Mouse (Mus musculus) embryonic facial prominence, embryonic 13.5 days (tissue): ENCODE data around the gene Fam168a. TPM values are rescaled to one million over a fixed set of nuclear protein-coding genes. Genes with fewer than 3 reads are reported as not detected.

ENCODE experiments used
- ATAC-seq: fragments of 200-750 bp; cut with Nextera tagmentation; 2 replicates; pipeline ENCODE4 v1.8.0; 2017; ENCODE audit warnings: low read depth; ENCODE audit not compliant: insufficient number of reproducible peaks, insufficient read depth, low FRiP score, low TSS enrichment
- H3K27ac ChIP-seq: fragments of 300-500 bp; sonication (generic); 2 replicates; pipeline ENCODE4 v1.5.1; 2015; ENCODE audit warnings: moderate library complexity, mild to moderate bottlenecking, inconsistent platforms
- H3K27me3 ChIP-seq: fragments of 300-500 bp; sonication (generic); 2 replicates; pipeline ENCODE4 v1.6.1; 2015; ENCODE audit warnings: mild to moderate bottlenecking, inconsistent platforms
- H3K36me3 ChIP-seq: fragments of 300-500 bp; sonication (generic); 2 replicates; pipeline ENCODE4 v1.6.1; 2015; ENCODE audit warnings: mild to moderate bottlenecking, inconsistent platforms
- H3K4me1 ChIP-seq: fragments of 300-500 bp; sonication (generic); 2 replicates; pipeline ENCODE4 v1.6.1; 2015; ENCODE audit warnings: inconsistent platforms
- H3K4me2 ChIP-seq: fragments of 300-500 bp; sonication (generic); 2 replicates; pipeline ENCODE4 v1.6.1; 2015; ENCODE audit warnings: moderate library complexity, mild to moderate bottlenecking, inconsistent platforms
- H3K4me3 ChIP-seq: fragments of 300-500 bp; sonication (generic); 2 replicates; pipeline ENCODE4 v1.5.1; 2015; ENCODE audit warnings: mild to moderate bottlenecking, inconsistent platforms
- H3K9ac ChIP-seq: fragments of 300-500 bp; sonication (generic); 2 replicates; pipeline ENCODE4 v1.6.1; 2015; ENCODE audit warnings: mild to moderate bottlenecking, inconsistent platforms
- H3K9me3 ChIP-seq: fragments of 300-500 bp; sonication (generic); 2 replicates; pipeline ENCODE4 v1.6.1; 2016; ENCODE audit warnings: inconsistent platforms
- WGBS: fragments of 180-500 bp; shearing (Covaris S2); methylation state at CpG from one replicate; pipeline ENCODE4 v1.1.7; 2015; ENCODE audit warnings: mixed read lengths; 5-methylcytosine and 5-hydroxymethylcytosine counted together
- polyA plus RNA-seq: library from polyadenylated mRNA; unstranded; fragments of >200 nt; fragmentation: Nextera tagmentation; extraction: Ambion mirVana; gene quantifications from 2 replicates; pipeline ENCODE4 v1.2.1, GENCODE M21; 2015

Gene Fam168a
- polyA plus RNA-seq, 1 experiment from 2014 or later, result 60.9 TPM

DNA sequence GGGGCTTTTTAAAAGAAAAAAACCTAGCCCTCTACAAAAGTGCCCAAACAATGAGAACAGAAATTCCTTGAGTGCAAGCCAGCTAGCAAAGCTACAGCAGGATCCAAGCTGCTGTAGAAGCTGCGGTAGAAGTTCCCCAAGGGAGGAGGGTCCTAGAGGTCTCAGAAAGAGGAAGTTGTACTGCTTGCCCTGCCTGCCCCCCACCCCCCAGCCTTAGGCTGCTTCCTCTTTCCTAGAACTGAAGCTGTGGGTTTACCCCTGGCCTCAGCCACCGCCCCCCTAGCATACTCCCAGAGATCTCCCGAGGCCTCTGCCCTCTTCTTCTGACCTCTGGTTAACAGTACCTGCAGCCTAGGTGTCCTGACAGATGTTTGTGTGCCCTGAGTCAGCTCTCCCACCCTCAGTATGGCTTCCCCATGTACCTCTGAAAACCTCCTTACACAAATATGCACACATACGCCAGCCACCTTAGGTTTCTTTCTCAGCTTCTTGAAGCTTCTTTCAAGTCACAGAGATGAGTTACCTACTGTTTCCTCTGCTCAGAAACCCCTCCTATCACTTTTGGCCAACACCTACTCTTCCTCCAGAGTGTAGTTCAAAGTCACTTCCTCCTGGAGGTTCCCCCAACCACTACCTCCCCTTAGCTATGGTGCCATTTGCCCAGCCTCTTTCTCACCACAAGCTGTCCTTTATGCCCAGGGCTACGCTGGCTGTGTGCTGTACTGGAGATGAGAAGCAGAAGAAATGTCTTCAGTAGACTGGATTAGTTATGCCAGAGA lies 149.5 kb downstream of the Fam168a start:
- WGBS, result 52% methylated on average over 5 of the region's 5 CpGs
- no peak overlapping the region for H3K9ac ChIP-seq
- no peak overlapping the region for H3K4me2 ChIP-seq
- no peaks in the 10 kb centered on the region for H3K36me3 ChIP-seq
- H3K4me3 ChIP-seq, result no peak overlapping the region
- H3K27me3 ChIP-seq, result no peaks in the 10 kb centered on the region
- no peak overlapping the region for H3K27ac ChIP-seq
- H3K4me1 ChIP-seq, result peaks cover 78% of the 10 kb centered on the region
- no peak for ATAC-seq
- no peaks in the 10 kb centered on the region for H3K9me3 ChIP-seq

GRCm38 (mm10) chr7:100860450-100860849 lies 154.0 kb downstream of the Fam168a start:
- no peak overlapping the region for H3K4me3 ChIP-seq
- ATAC-seq, result no peak
- peaks cover 48% of the 10 kb centered on the region for H3K4me1 ChIP-seq
- H3K36me3 ChIP-seq, result no peaks in the 10 kb centered on the region
- no peaks in the 10 kb centered on the region for H3K27me3 ChIP-seq
- H3K9me3 ChIP-seq, result no peaks in the 10 kb centered on the region
- 78% methylated on average over 3 of the region's 3 CpGs for WGBS
- H3K9ac ChIP-seq, result no peak overlapping the region
- no peak overlapping the region for H3K27ac ChIP-seq
- H3K4me2 ChIP-seq, result no peak overlapping the region

- H3K9me3 ChIP-seq, result no peaks in the 10 kb centered on the region
- H3K4me1 ChIP-seq, result peaks cover 40% of the 10 kb centered on the region
- no peak overlapping the region for H3K4me2 ChIP-seq
- no peaks in the 10 kb centered on the region for H3K27me3 ChIP-seq
- no peak for ATAC-seq
- H3K36me3 ChIP-seq, result no peaks in the 10 kb centered on the region
- H3K27ac ChIP-seq, result no peak overlapping the region
- no peak overlapping the region for H3K9ac ChIP-seq
- 97% methylated on average over 5 of the region's 5 CpGs for WGBS
- H3K4me3 ChIP-seq, result no peak overlapping the region
Observed at GRCm38 (mm10) chr7:100861209-100861608, 154.8 kb downstream of the Fam168a start.

- Histone ChIP-seq H3K27ac (peak overlapping the region; percentile 75; the same call in 1 of the 2 replicates), H3K4me1 (peaks cover 31% of the 10 kb centered on the region), H3K4me3 (peak overlapping the region; percentile 71), H3K36me3 (no peaks in the 10 kb centered on the region), H3K9me3 (no peaks in the 10 kb centered on the region), H3K4me2 (peak overlapping the region; percentile 96), H3K27me3 (no peaks in the 10 kb centered on the region), H3K9ac (peak overlapping the region; percentile 83)
- ATAC-seq, result no peak
- 5% methylated on average over 4 of the region's 4 CpGs for WGBS
Observed at GRCm38 (mm10) chr7:100862353-100862752, 155.9 kb downstream of the Fam168a start.

DNA sequence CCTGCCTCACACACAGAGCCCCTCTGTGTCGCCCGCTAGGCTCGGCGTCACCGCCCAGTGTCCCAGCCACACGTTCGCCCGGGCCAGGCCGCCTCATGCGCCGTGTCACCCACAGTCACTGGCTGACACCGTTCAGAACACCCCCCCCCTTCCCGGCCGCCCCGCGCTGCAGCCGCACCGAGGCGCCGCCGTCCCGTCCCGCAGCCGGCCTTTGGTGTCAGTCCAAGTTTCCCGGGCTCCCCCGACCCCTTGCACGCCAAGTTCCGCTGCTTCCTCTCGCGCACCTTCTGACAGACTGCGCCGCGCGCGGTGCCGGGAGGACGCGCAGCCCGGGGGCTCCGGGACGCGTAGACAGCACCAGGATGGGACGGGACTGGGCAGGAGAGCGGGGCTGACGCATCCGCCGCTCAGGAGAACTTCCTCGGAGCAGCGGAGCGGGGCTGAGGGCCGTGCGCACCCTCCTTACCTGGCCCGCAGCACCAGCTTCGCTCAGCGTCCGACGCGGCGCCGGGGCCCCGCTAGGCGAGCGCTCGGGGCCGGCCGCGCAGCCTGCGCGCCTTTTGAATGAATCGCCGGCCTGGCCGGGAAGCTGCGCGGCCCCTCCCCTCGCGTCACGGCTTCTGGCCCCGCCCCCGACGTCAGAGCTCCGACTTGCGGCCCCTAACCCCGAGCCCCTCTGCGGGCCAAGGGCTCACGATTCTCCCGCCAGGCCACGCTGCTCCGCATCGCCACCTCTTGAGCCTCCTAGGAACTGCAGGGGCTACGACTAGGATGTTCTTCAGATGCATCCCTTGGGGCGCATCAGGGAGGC lies 156.6 kb downstream of the Fam168a start, which contains the start of gene Relt:
Gene Relt, minus strand, starts transcription at position 619 of the 811 bp plus-strand sequence.
- peak within 1 kb of the TSS; percentile 71 for H3K4me3 ChIP-seq
- under 1% methylated on average over 88 of the region's 91 CpGs for WGBS
- H3K4me2 ChIP-seq, result peak within 1 kb of the TSS; percentile 96
- no peaks in the 10 kb centered on the region for H3K27me3 ChIP-seq
- H3K27ac ChIP-seq, result peak within 1 kb of the TSS; percentile 75
- no peaks in the 10 kb centered on the region for H3K9me3 ChIP-seq
- H3K36me3 ChIP-seq, result no peaks in the 10 kb centered on the region
- peak within 1 kb of the TSS; percentile 83 for H3K9ac ChIP-seq
- peaks cover 24% of the 10 kb centered on the region for H3K4me1 ChIP-seq
- ATAC-seq, result peak; percentile 82

GRCm38 (mm10) chr7:100866675-100867074 lies 160.2 kb downstream of the Fam168a start:
- WGBS, result 11% methylated on average over 3 of the region's 3 CpGs
- ATAC-seq, result no peak
- Histone ChIP-seq H3K9ac (no peak overlapping the region), H3K36me3 (peaks cover 12% of the 10 kb centered on the region), H3K4me3 (no peak overlapping the region), H3K4me2 (no peak overlapping the region), H3K9me3 (no peaks in the 10 kb centered on the region), H3K4me1 (peaks cover 7% of the 10 kb centered on the region), H3K27ac (no peak overlapping the region), H3K27me3 (no peaks in the 10 kb centered on the region)

GRCm38 (mm10) chr7:100867561-100867960 lies 161.1 kb downstream of the Fam168a start:
- no peak overlapping the region for H3K4me2 ChIP-seq

DNA sequence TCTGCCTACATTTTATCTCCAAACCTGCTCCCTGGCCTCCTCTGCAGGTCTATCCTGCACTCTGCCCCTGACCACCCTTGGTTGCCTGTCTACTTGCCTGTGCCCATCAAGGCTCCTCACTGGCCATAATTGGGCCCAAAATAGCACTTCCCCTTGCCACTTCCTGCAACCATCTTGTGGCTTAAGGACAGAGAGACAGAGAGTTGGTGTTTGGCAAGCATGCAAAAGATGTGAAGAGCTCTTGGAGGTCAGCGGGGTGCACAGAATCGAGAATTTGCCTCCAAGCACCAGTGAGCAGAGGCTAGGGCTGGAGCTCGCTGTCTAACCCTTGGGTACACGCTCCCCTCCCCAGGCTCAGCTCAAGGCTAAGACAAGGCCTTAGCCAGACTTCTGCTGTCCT lies 162.1 kb downstream of the Fam168a start:
- Histone ChIP-seq H3K27me3 (no peaks in the 10 kb centered on the region), H3K4me3 (no peak overlapping the region), H3K4me2 (no peak overlapping the region), H3K4me1 (no peaks in the 10 kb centered on the region), H3K9ac (no peak overlapping the region), H3K27ac (peak overlapping the region; percentile 22; the same call in 1 of the 2 replicates), H3K9me3 (no peaks in the 10 kb centered on the region), H3K36me3 (peaks cover 30% of the 10 kb centered on the region)
- ATAC-seq, result no peak
- WGBS, result 49% methylated on average over 4 of the region's 4 CpGs

More at GRCm38 (mm10) chr7:100867561-100867960, 161.1 kb downstream of the Fam168a start:
- Histone ChIP-seq H3K27ac (no peak overlapping the region), H3K9ac (no peak overlapping the region), H3K4me3 (no peak overlapping the region), H3K27me3 (no peaks in the 10 kb centered on the region), H3K4me1 (no peaks in the 10 kb centered on the region), H3K36me3 (peaks cover 21% of the 10 kb centered on the region), H3K9me3 (no peaks in the 10 kb centered on the region)
- ATAC-seq, result no peak
- 46% methylated on average over 2 of the region's 2 CpGs for WGBS

- 84% methylated on average over 8 of the region's 8 CpGs for WGBS
- H3K27ac ChIP-seq, result no peak overlapping the region
- no peaks in the 10 kb centered on the region for H3K9me3 ChIP-seq
- H3K27me3 ChIP-seq, result no peaks in the 10 kb centered on the region
- H3K36me3 ChIP-seq, result peaks cover 44% of the 10 kb centered on the region
- H3K4me1 ChIP-seq, result no peaks in the 10 kb centered on the region
- H3K4me2 ChIP-seq, result no peak overlapping the region
- no peak overlapping the region for H3K4me3 ChIP-seq
- no peak; the same call in 1 of the 2 replicates for ATAC-seq
- no peak overlapping the region for H3K9ac ChIP-seq
Observed at GRCm38 (mm10) chr7:100869877-100870629, 163.6 kb downstream of the Fam168a start.

DNA sequence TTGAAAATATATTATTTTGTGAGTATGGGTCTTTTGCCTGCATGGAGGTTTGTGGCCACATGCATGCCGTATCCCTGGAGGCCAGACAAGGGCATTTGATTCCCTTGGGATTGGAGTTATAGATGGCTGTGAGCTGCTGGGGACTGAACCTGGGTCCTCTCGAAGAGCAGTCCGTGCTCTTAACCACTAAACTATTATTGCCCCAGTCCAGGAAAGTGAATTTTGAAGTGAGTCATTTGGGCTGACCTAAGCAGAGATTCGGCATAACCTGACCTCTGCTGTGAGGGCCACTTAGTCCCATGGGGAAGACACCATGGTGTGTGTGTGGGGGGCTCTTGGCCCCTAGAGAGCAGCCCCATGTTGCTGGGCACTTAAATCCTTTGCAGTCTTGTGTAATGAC lies 164.9 kb downstream of the Fam168a start:
- Histone ChIP-seq H3K9me3 (no peaks in the 10 kb centered on the region), H3K9ac (no peak overlapping the region), H3K4me1 (no peaks in the 10 kb centered on the region), H3K4me3 (no peak overlapping the region), H3K27ac (no peak overlapping the region), H3K4me2 (no peak overlapping the region), H3K27me3 (no peaks in the 10 kb centered on the region), H3K36me3 (peaks cover 56% of the 10 kb centered on the region)
- no peak for ATAC-seq
- 89% methylated on average over 4 of the region's 4 CpGs for WGBS

GRCm38 (mm10) chr7:100871892-100872291 lies 165.5 kb downstream of the Fam168a start:
- Histone ChIP-seq H3K9ac (no peak overlapping the region), H3K27ac (no peak overlapping the region), H3K9me3 (no peaks in the 10 kb centered on the region), H3K4me2 (no peak overlapping the region), H3K36me3 (peaks cover 62% of the 10 kb centered on the region), H3K27me3 (no peaks in the 10 kb centered on the region), H3K4me1 (no peaks in the 10 kb centered on the region), H3K4me3 (no peak overlapping the region)
- 81% methylated on average over 5 of the region's 5 CpGs for WGBS
- ATAC-seq, result no peak
